Mouse (Mus musculus): ENCODE measurements around the gene Dip2c. TPM values are rescaled to one million over a fixed set of nuclear protein-coding genes. Genes with fewer than 3 reads are reported as not detected.

Dip2c gene
- total and polyA plus RNA-seq, 3 experiments: under 0.01 TPM; not detected in 2

DNA sequence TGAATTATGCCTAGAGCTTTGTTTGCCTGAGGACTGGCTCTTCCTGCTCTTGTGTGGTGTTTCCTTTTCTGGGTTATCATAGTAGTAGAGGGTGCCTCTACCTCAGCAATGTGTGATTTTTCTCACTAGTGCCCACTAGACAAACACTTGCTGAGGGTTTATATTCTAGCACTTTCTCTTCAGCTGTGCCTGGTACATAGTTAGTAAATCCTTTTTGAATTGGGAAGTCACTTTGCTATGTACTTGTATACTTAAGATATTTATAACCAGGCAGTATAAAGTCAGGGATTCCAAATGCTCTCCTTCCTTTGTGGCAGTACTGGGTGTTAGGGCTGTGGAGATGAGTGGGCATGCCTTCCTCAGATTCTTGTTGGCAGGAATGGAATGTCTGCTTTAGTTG, 56.9 kb downstream of the Dip2c start:
- Histone ChIP-seq H3K4me1 (ENCODE audit: insufficient read depth, low read depth, low read length) (no peaks in the 10 kb centered on the region), H3K4me3 (ENCODE audit: low read depth, low read length) (no peak overlapping the region), H3K36me3 (replicated peaks) (no peaks in the 10 kb centered on the region), H3K27me3 (ENCODE audit: insufficient read depth, low read length) (peaks cover 2% of the 10 kb centered on the region; the same call in 1 of the 2 replicates), H3K9me3 (replicated peaks) (no peaks in the 10 kb centered on the region)
- DNase-seq (ENCODE audit: low spot score) (no peak), ATAC-seq (ENCODE audit: extremely low read depth, insufficient number of reproducible peaks, low FRiP score, poor library complexity, severe bottlenecking) (no peak)
- no peak for TF ChIP-seq POLR2AphosphoS5 (IDR thresholded peaks at IDR 0.05; ENCODE audit: insufficient replicate concordance, low read depth, low read length)
- TF ChIP-seq TAL1 (conservative IDR thresholded peaks at IDR 0.05; ENCODE audit: low read depth, low read length): no peak
- no peak for TF ChIP-seq GATA2 (IDR thresholded peaks at IDR 0.05; ENCODE audit: borderline replicate concordance, low read depth, low read length)
- TF ChIP-seq CTCF (IDR thresholded peaks at IDR 0.05; ENCODE audit: low read depth, low read length): no peak
- TF ChIP-seq GATA1 (IDR thresholded peaks at IDR 0.05; ENCODE audit: borderline replicate concordance, low read length): no peak

DNA sequence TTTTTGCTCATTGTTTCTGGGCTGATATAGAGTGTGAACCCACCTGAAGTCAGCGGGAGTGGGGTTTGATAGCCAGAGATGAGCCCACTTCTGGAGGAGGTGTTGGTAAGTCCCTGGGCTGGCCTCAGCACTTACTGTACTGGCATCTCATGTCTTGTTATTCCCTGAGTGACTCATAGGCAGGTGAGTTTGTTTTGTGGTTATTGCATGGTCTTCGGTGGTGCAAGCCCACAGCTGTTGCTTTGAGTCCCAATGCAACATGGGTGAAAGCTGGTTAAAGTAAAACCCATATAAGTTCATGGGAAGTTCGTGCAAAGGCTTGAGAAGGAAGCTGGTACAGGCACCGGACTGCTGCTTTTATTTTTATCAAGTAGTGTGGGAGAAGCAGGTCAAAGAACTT, 64.0 kb downstream of the Dip2c start:
- no peaks in the 10 kb centered on the region for H3K4me1 ChIP-seq (ENCODE audit: insufficient read depth, low read depth, low read length)
- no peak for TF ChIP-seq CTCF (IDR thresholded peaks at IDR 0.05; ENCODE audit: low read depth, low read length)
- TF ChIP-seq GATA1 (IDR thresholded peaks at IDR 0.05; ENCODE audit: borderline replicate concordance, low read length): no peak
- TF ChIP-seq GATA2 (IDR thresholded peaks at IDR 0.05; ENCODE audit: borderline replicate concordance, low read depth, low read length): no peak
- no peak for TF ChIP-seq TAL1 (conservative IDR thresholded peaks at IDR 0.05; ENCODE audit: low read depth, low read length)
- TF ChIP-seq POLR2AphosphoS5 (IDR thresholded peaks at IDR 0.05; ENCODE audit: insufficient replicate concordance, low read depth, low read length): no peak
- H3K27me3 ChIP-seq (ENCODE audit: insufficient read depth, low read length): no peaks in the 10 kb centered on the region
- no peaks in the 10 kb centered on the region for H3K9me3 ChIP-seq (replicated peaks)
- no peak overlapping the region for H3K4me3 ChIP-seq (ENCODE audit: low read depth, low read length)
- DNase-seq (ENCODE audit: low spot score) (no peak), ATAC-seq (ENCODE audit: extremely low read depth, insufficient number of reproducible peaks, low FRiP score, poor library complexity, severe bottlenecking) (no peak)
- H3K36me3 ChIP-seq (replicated peaks): no peaks in the 10 kb centered on the region

DNA sequence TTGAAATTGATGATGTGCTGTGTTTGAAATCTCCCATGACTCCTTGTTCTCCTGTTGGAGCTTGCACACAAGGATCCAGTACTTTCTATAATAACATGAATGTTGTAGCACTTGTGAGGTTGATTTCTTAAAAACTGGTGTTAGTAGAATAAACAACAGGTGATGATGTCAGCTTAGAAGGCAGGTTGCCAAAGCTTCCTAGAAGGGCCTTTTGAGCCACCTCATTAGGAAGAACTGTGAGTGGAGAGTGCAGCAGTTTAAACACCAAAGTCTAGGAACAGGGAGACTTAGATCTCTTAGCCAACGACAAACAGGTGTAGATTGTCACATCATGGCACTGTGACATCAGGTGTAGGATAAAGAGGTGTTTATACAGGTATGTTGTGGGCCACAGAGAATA, 66.4 kb downstream of the Dip2c start:
- no peak overlapping the region for H3K4me3 ChIP-seq (ENCODE audit: low read depth, low read length)
- no peak for ATAC-seq (ENCODE audit: extremely low read depth, insufficient number of reproducible peaks, low FRiP score, poor library complexity, severe bottlenecking)
- H3K27me3 ChIP-seq (ENCODE audit: insufficient read depth, low read length): no peaks in the 10 kb centered on the region
- no peaks in the 10 kb centered on the region for H3K36me3 ChIP-seq (replicated peaks)
- TF ChIP-seq GATA2 (IDR thresholded peaks at IDR 0.05; ENCODE audit: borderline replicate concordance, low read depth, low read length) (no peak), POLR2AphosphoS5 (IDR thresholded peaks at IDR 0.05; ENCODE audit: insufficient replicate concordance, low read depth, low read length) (no peak), GATA1 (IDR thresholded peaks at IDR 0.05; ENCODE audit: borderline replicate concordance, low read length) (no peak), TAL1 (conservative IDR thresholded peaks at IDR 0.05; ENCODE audit: low read depth, low read length) (no peak), CTCF (IDR thresholded peaks at IDR 0.05; ENCODE audit: low read depth, low read length) (no peak)
- no peaks in the 10 kb centered on the region for H3K4me1 ChIP-seq (ENCODE audit: insufficient read depth, low read depth, low read length)
- no peak for DNase-seq (ENCODE audit: low spot score)
- H3K9me3 ChIP-seq (replicated peaks): no peaks in the 10 kb centered on the region

DNA sequence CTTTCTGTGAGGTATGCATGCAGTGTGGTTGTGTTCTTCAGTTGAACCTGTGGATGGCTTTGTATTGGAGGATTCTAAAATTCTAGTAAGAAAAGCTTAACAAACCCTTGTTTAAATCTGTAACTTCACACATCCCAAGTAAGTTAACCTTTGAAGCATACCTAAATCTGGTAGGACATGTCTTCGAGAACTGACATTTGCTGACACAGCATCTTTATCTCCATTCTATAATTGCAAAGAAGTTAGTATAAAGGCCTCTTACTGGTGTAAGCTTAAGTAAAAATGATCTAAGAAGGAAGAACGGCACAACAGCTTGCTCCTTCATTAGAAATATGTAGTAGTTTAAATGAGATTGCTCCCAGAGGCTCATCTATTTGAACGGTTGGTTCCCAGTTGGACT, 71.1 kb downstream of the Dip2c start:
- Histone ChIP-seq H3K27me3 (ENCODE audit: insufficient read depth, low read length) (no peaks in the 10 kb centered on the region), H3K9me3 (replicated peaks) (no peaks in the 10 kb centered on the region), H3K4me1 (ENCODE audit: insufficient read depth, low read depth, low read length) (no peaks in the 10 kb centered on the region), H3K36me3 (replicated peaks) (no peaks in the 10 kb centered on the region), H3K4me3 (ENCODE audit: low read depth, low read length) (no peak overlapping the region)
- ATAC-seq (ENCODE audit: extremely low read depth, insufficient number of reproducible peaks, low FRiP score, poor library complexity, severe bottlenecking) (no peak), DNase-seq (ENCODE audit: low spot score) (no peak)
- TF ChIP-seq GATA2 (IDR thresholded peaks at IDR 0.05; ENCODE audit: borderline replicate concordance, low read depth, low read length): no peak
- TF ChIP-seq TAL1 (conservative IDR thresholded peaks at IDR 0.05; ENCODE audit: low read depth, low read length): no peak
- no peak for TF ChIP-seq GATA1 (IDR thresholded peaks at IDR 0.05; ENCODE audit: borderline replicate concordance, low read length)
- TF ChIP-seq POLR2AphosphoS5 (IDR thresholded peaks at IDR 0.05; ENCODE audit: insufficient replicate concordance, low read depth, low read length): no peak
- TF ChIP-seq CTCF (IDR thresholded peaks at IDR 0.05; ENCODE audit: low read depth, low read length): no peak

DNA sequence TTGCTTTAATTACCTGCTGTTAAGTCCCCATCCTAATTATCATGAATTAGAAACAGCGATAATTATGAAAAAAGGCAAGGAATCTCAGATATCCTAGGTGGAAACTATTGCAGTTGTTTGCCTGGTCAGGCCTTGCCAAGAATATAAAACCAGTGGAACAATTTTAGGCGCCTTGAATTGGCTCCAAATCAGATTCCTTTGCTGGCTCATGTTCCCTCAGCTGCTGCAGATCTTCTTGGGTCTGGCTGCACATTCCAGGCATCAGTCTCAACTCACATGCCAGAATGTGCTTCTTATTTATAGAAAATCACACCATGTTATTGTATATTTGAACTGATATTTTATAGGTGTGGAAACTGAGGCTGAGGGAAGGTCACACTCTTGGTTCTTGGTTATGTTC, 74.3 kb downstream of the Dip2c start:
- no peak for ATAC-seq (ENCODE audit: extremely low read depth, insufficient number of reproducible peaks, low FRiP score, poor library complexity, severe bottlenecking)
- Histone ChIP-seq H3K4me1 (ENCODE audit: insufficient read depth, low read depth, low read length) (no peaks in the 10 kb centered on the region), H3K4me3 (ENCODE audit: low read depth, low read length) (no peak overlapping the region), H3K27me3 (ENCODE audit: insufficient read depth, low read length) (no peaks in the 10 kb centered on the region), H3K9me3 (replicated peaks) (no peaks in the 10 kb centered on the region), H3K36me3 (replicated peaks) (no peaks in the 10 kb centered on the region)
- TF ChIP-seq POLR2AphosphoS5 (IDR thresholded peaks at IDR 0.05; ENCODE audit: insufficient replicate concordance, low read depth, low read length): no peak
- no peak for TF ChIP-seq GATA2 (IDR thresholded peaks at IDR 0.05; ENCODE audit: borderline replicate concordance, low read depth, low read length)
- DNase-seq (ENCODE audit: low spot score): no peak

DNA sequence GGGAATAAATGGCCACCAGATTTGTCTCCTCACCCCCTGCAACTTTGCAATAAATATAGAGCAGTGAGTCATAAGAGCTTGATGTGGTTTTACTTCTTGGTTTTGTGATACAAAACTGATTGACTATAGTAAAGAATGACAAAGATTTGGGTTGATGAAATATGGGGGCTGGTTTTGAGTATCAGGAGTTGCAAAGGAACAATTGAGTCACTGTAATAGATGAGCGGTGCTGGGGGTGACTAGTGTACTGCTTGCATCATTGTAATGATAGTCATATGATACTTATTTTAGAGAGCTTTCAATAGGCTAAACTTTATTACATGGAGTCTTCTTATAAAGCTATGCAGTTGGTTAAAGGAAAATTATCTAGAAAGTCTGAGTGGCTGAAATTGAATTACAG, 77.6 kb downstream of the Dip2c start:
- H3K4me1 ChIP-seq (ENCODE audit: insufficient read depth, low read depth, low read length): no peaks in the 10 kb centered on the region
- no peak for ATAC-seq (ENCODE audit: extremely low read depth, insufficient number of reproducible peaks, low FRiP score, poor library complexity, severe bottlenecking)

DNA sequence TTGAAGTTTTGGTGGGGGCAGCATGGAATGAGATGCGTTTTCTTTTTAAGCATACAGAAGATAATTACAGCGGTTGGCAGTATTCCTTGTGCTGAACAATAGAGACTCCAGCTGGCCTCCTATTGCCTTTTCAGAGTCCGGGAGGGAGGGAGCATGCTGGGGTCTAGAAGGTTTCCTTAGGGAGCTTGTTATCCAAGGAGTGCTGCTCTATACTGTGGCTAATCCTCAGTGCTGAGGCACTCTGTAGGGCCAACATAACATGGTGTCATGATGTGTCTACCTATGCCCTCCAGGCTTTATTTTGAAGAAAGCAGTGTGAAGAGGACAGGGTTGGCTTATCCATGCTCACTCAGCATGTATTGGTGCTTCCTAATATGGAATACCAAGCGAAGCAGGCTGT, 79.0 kb downstream of the Dip2c start:
- ATAC-seq (ENCODE audit: extremely low read depth, insufficient number of reproducible peaks, low FRiP score, poor library complexity, severe bottlenecking): no peak

More for the DNA sequence above, 77.6 kb downstream of the Dip2c start:
- TF ChIP-seq GATA1 (IDR thresholded peaks at IDR 0.05; ENCODE audit: borderline replicate concordance, low read length) (no peak), GATA2 (IDR thresholded peaks at IDR 0.05; ENCODE audit: borderline replicate concordance, low read depth, low read length) (no peak)
- Histone ChIP-seq H3K4me3 (ENCODE audit: low read depth, low read length) (no peak overlapping the region), H3K27me3 (ENCODE audit: insufficient read depth, low read length) (no peaks in the 10 kb centered on the region), H3K36me3 (replicated peaks) (no peaks in the 10 kb centered on the region), H3K9me3 (replicated peaks) (no peaks in the 10 kb centered on the region)
- no peak for DNase-seq (ENCODE audit: low spot score)

More for the DNA sequence above, 79.0 kb downstream of the Dip2c start:
- Histone ChIP-seq H3K27me3 (ENCODE audit: insufficient read depth, low read length) (0 out of 2 replicates have a peak, but pooled peaks cover 2% of the 10 kb centered on the region), H3K4me1 (ENCODE audit: insufficient read depth, low read depth, low read length) (no peaks in the 10 kb centered on the region), H3K36me3 (replicated peaks) (no peaks in the 10 kb centered on the region), H3K4me3 (ENCODE audit: low read depth, low read length) (no peak overlapping the region), H3K9me3 (replicated peaks) (no peaks in the 10 kb centered on the region)
- DNase-seq (ENCODE audit: low spot score): no peak
- no peak for TF ChIP-seq GATA2 (IDR thresholded peaks at IDR 0.05; ENCODE audit: borderline replicate concordance, low read depth, low read length)
- TF ChIP-seq TAL1 (conservative IDR thresholded peaks at IDR 0.05; ENCODE audit: low read depth, low read length): no peak
- no peak for TF ChIP-seq CTCF (IDR thresholded peaks at IDR 0.05; ENCODE audit: low read depth, low read length)
- no peak for TF ChIP-seq POLR2AphosphoS5 (IDR thresholded peaks at IDR 0.05; ENCODE audit: insufficient replicate concordance, low read depth, low read length)
- no peak for TF ChIP-seq GATA1 (IDR thresholded peaks at IDR 0.05; ENCODE audit: borderline replicate concordance, low read length)
